Mouse (Mus musculus): ENCODE measurements around the gene Fgf11. TPM values are rescaled to one million over a fixed set of nuclear protein-coding genes. Genes with fewer than 3 reads are reported as not detected.

Gene Fgf11
- polyA plus RNA-seq, 1 experiment from 2014 or later = 9.1 TPM

- Histone ChIP-seq H3K36me3 (ENCODE audit: control insufficient read depth, insufficient read depth, low read length) (no peaks in the 10 kb centered on the region), H3K4me1 (ENCODE audit: control insufficient read depth, insufficient read depth, low read length) (peaks cover 13% of the 10 kb centered on the region), H3K27me3 (ENCODE audit: control insufficient read depth, insufficient read depth, low read length) (no peaks in the 10 kb centered on the region), H3K9ac (replicated peaks; ENCODE audit: low read depth, low read length) (peak overlapping the region; percentile 98), H3K27ac (ENCODE audit: low read depth, low read length) (peak overlapping the region; percentile 89), H3K9me3 (ENCODE audit: control insufficient read depth, low read length) (no peaks in the 10 kb centered on the region), H3K4me2 (ENCODE audit: low read depth, low read length) (peak overlapping the region; percentile 58), H3K4me3 (ENCODE audit: low read depth, low read length) (peak overlapping the region; percentile 86)
- peak; percentile 81 for ATAC-seq (ENCODE audit: low read depth)
- under 1% methylated on average over 26 of the region's 37 CpGs for WGBS
Observed at GRCm38 (mm10) chr11:69766126-69766609, 35.5 kb downstream of the Fgf11 start.

DNA sequence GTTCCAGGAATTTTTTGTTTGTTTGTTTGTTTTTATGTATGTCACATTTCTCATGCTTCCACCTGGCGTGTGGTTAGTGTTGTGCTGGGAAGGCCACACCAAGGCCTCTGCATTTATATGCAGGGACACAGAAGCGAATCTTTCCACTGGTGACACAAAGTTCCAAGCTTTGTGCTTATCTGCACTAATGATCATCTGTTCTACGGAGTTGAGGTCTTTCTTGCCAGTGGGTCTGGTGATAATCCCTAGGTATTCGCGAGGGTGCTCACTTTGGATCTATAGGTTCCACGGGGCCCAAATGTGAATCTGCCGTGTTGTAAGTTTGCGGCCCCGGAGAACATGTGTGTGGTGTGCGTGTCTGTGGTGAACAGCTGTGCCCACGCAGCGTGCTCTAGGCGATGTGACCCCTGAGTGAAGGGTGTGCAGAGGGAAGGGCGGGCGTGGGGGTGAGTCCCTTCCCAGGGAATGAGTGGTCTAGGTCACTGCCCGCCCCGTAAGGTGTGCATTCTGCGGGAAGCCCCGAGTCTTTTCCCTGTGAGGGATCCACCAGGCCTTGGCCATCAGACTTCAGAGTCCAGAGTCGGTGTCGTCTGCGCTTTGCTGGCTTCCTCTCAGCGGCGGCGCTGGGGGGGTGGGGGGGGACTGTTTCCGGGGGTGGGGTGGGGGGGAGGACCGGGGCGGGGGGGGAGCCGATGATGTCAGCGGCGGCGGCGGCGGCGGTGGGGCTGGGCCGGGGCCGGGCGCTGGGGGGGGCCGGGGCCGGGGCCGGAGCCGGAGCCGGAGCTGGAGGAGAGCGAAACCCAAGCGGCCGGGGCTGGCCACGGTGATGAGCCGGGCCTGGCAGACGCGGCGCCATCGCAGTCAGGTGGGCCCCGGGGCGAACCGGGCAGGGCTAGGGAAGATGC is 36.2 kb downstream of the Fgf11 start, which contains the start of gene Zbtb4:
Gene Zbtb4 (plus strand): TSS at position 692 of the 905 bp plus-strand sequence.
- no peaks in the 10 kb centered on the region for H3K27me3 ChIP-seq (ENCODE audit: control insufficient read depth, insufficient read depth, low read length)
- H3K4me1 ChIP-seq (ENCODE audit: control insufficient read depth, insufficient read depth, low read length) = peaks cover 18% of the 10 kb centered on the region
- peak within 1 kb of the TSS; percentile 89 for H3K27ac ChIP-seq (ENCODE audit: low read depth, low read length)
- peak within 1 kb of the TSS; percentile 98 for H3K9ac ChIP-seq (replicated peaks; ENCODE audit: low read depth, low read length)
- H3K4me3 ChIP-seq (ENCODE audit: low read depth, low read length) = peak within 1 kb of the TSS; percentile 86
- peak; percentile 64 for ATAC-seq (ENCODE audit: low read depth)
- WGBS = 15% methylated on average over 49 of the region's 55 CpGs
- peak within 1 kb of the TSS; percentile 58 for H3K4me2 ChIP-seq (ENCODE audit: low read depth, low read length)
- H3K36me3 ChIP-seq (ENCODE audit: control insufficient read depth, insufficient read depth, low read length) = no peaks in the 10 kb centered on the region
- no peaks in the 10 kb centered on the region for H3K9me3 ChIP-seq (ENCODE audit: control insufficient read depth, low read length)

DNA sequence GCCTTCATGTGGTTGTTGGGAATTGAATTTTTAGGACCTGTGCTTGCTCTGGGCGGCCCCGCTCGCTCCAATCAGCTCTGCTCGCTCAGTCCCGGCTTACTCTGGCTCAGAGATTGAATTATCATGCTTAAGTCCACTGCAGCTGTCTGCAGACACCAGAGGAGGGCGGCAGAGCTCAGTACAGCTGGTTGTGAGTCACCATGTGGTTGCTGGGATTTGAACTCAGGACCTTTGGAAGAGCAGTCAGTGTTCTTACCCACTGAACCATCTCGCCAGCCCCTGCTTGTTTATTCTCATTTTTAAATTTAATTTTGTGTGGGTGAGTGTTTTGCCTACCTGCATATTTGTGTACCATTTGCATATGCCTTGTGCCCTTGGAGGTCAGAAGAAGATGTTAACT is 38.1 kb downstream of the Fgf11 start:
- Histone ChIP-seq H3K27me3 (ENCODE audit: control insufficient read depth, insufficient read depth, low read length) (no peaks in the 10 kb centered on the region), H3K4me3 (ENCODE audit: low read depth, low read length) (no peak overlapping the region), H3K9ac (replicated peaks; ENCODE audit: low read depth, low read length) (no peak overlapping the region), H3K4me2 (ENCODE audit: low read depth, low read length) (no peak overlapping the region), H3K4me1 (ENCODE audit: control insufficient read depth, insufficient read depth, low read length) (peaks cover 26% of the 10 kb centered on the region), H3K27ac (ENCODE audit: low read depth, low read length) (no peak overlapping the region), H3K9me3 (ENCODE audit: control insufficient read depth, low read length) (no peaks in the 10 kb centered on the region), H3K36me3 (ENCODE audit: control insufficient read depth, insufficient read depth, low read length) (no peaks in the 10 kb centered on the region)
- WGBS = 71% methylated on average over 7 of the region's 7 CpGs
- no peak for ATAC-seq (ENCODE audit: low read depth)

DNA sequence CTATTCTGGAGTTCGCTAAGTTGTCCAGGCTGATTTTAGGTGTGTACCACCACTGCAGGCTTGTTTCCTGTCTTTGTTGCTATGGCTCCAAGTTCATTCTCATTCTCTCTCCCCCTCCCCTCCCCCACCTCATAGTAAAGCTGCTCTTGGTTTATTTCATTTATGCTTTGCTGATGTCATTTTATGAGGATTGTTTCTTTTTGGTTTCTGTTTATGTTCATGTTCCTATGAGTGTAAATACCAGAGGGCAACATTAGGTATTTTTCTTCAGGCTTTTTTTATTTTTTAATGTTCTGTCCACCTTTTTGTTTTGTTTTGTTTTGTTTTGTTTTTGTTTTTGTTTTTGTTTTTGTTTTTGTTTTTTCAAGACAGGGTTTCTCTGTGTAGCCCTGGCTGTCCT is 39.8 kb downstream of the Fgf11 start, which contains the start of gene Slc35g3:
Gene Slc35g3 (minus strand): TSS at position 101 of the 400 bp plus-strand sequence.
- H3K4me1 ChIP-seq (ENCODE audit: control insufficient read depth, insufficient read depth, low read length) = peaks cover 27% of the 10 kb centered on the region
- no peak within 1 kb of the TSS for H3K4me3 ChIP-seq (ENCODE audit: low read depth, low read length)
- no peaks in the 10 kb centered on the region for H3K36me3 ChIP-seq (ENCODE audit: control insufficient read depth, insufficient read depth, low read length)
- H3K4me2 ChIP-seq (ENCODE audit: low read depth, low read length) = no peak within 1 kb of the TSS
- 88% methylated on average over 1 of the region's 1 CpGs for WGBS
- no peak for ATAC-seq (ENCODE audit: low read depth)
- no peaks in the 10 kb centered on the region for H3K27me3 ChIP-seq (ENCODE audit: control insufficient read depth, insufficient read depth, low read length)
- no peaks in the 10 kb centered on the region for H3K9me3 ChIP-seq (ENCODE audit: control insufficient read depth, low read length)
- 0 out of 2 replicates have a peak within 1 kb of the TSS, but pooled peaks have one; percentile 21 for H3K9ac ChIP-seq (replicated peaks; ENCODE audit: low read depth, low read length)
- peak within 1 kb of the TSS; percentile 94 for H3K27ac ChIP-seq (ENCODE audit: low read depth, low read length)

- ATAC-seq (ENCODE audit: low read depth) = no peak
- H3K9ac ChIP-seq (replicated peaks; ENCODE audit: low read depth, low read length) = 0 out of 2 replicates have a peak overlapping the region, but pooled peaks have one; percentile 21
- H3K36me3 ChIP-seq (ENCODE audit: control insufficient read depth, insufficient read depth, low read length) = no peaks in the 10 kb centered on the region
- no peak overlapping the region for H3K4me2 ChIP-seq (ENCODE audit: low read depth, low read length)
- H3K4me1 ChIP-seq (ENCODE audit: control insufficient read depth, insufficient read depth, low read length) = peaks cover 36% of the 10 kb centered on the region
- 91% methylated on average over 7 of the region's 7 CpGs for WGBS
- H3K9me3 ChIP-seq (ENCODE audit: control insufficient read depth, low read length) = no peaks in the 10 kb centered on the region
- peak overlapping the region; percentile 94 for H3K27ac ChIP-seq (ENCODE audit: low read depth, low read length)
- H3K4me3 ChIP-seq (ENCODE audit: low read depth, low read length) = no peak overlapping the region
- no peaks in the 10 kb centered on the region for H3K27me3 ChIP-seq (ENCODE audit: control insufficient read depth, insufficient read depth, low read length)
Observed at GRCm38 (mm10) chr11:69760901-69761200, 40.8 kb downstream of the Fgf11 start.

DNA sequence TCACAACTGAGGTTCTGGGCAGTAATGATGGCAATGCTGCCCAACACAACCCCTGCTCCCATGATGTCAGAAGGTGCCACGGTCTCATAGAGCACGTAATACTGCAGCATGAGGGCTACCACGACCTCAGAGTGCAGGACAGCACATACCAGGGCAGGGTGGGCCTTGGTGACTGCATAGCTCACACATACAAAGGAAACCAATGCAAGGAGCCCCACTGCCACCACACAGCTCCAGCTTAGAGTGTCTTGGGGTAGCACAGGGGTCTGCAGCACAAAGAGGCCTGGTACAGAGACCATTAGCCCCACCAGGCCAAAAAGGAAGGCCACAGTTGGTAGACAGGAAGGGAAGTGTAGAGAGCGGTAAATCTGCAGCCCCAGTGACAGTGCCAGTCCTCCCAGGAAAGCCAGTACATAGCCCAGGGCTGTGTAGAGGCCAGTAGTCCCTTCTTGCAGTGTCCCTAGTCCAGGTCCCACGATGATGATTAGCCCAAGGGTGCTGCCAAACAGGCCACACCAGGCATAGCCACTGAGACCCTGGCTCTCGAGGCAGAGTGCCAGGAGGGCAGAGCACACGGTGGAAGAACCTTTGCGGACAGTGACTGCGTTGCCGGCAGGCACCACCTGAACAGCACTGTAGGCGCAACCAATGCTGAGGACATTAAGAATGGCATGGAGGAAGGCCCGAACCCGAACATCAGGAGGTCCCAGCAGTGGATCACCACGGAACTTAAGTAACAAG is 41.3 kb downstream of the Fgf11 start:
- H3K4me1 ChIP-seq (ENCODE audit: control insufficient read depth, insufficient read depth, low read length) = peaks cover 39% of the 10 kb centered on the region
- no peaks in the 10 kb centered on the region for H3K27me3 ChIP-seq (ENCODE audit: control insufficient read depth, insufficient read depth, low read length)
- peak overlapping the region; percentile 79 for H3K4me2 ChIP-seq (ENCODE audit: low read depth, low read length)
- H3K9ac ChIP-seq (replicated peaks; ENCODE audit: low read depth, low read length) = peak overlapping the region; percentile 21; the same call in 1 of the 2 replicates
- 78% methylated on average over 14 of the region's 14 CpGs for WGBS
- H3K9me3 ChIP-seq (ENCODE audit: control insufficient read depth, low read length) = no peaks in the 10 kb centered on the region
- H3K36me3 ChIP-seq (ENCODE audit: control insufficient read depth, insufficient read depth, low read length) = no peaks in the 10 kb centered on the region
- no peak overlapping the region for H3K4me3 ChIP-seq (ENCODE audit: low read depth, low read length)
- peak overlapping the region; percentile 94 for H3K27ac ChIP-seq (ENCODE audit: low read depth, low read length)
- no peak for ATAC-seq (ENCODE audit: low read depth)

GRCm38 (mm10) chr11:69758971-69759721 is 42.5 kb downstream of the Fgf11 start:
- Histone ChIP-seq H3K9me3 (ENCODE audit: control insufficient read depth, low read length) (no peaks in the 10 kb centered on the region), H3K4me2 (ENCODE audit: low read depth, low read length) (peak overlapping the region; percentile 79), H3K27me3 (ENCODE audit: control insufficient read depth, insufficient read depth, low read length) (no peaks in the 10 kb centered on the region), H3K4me3 (ENCODE audit: low read depth, low read length) (peak overlapping the region; percentile 50), H3K9ac (replicated peaks; ENCODE audit: low read depth, low read length) (peak overlapping the region; percentile 67), H3K27ac (ENCODE audit: low read depth, low read length) (peak overlapping the region; percentile 94), H3K4me1 (ENCODE audit: control insufficient read depth, insufficient read depth, low read length) (peaks cover 42% of the 10 kb centered on the region), H3K36me3 (ENCODE audit: control insufficient read depth, insufficient read depth, low read length) (no peaks in the 10 kb centered on the region)
- under 1% methylated on average over 37 of the region's 37 CpGs for WGBS
- peak; percentile 90 for ATAC-seq (ENCODE audit: low read depth)

GRCm38 (mm10) chr11:69758478-69758970 is 43.1 kb downstream of the Fgf11 start, which contains the start of gene Polr2a:
TSS of gene Polr2a (minus strand) at chr11:69758637.
- Histone ChIP-seq H3K27me3 (ENCODE audit: control insufficient read depth, insufficient read depth, low read length) (no peaks in the 10 kb centered on the region), H3K4me1 (ENCODE audit: control insufficient read depth, insufficient read depth, low read length) (peaks cover 44% of the 10 kb centered on the region), H3K27ac (ENCODE audit: low read depth, low read length) (peak within 1 kb of the TSS; percentile 94), H3K4me2 (ENCODE audit: low read depth, low read length) (peak within 1 kb of the TSS; percentile 79), H3K9ac (replicated peaks; ENCODE audit: low read depth, low read length) (peak within 1 kb of the TSS; percentile 90), H3K36me3 (ENCODE audit: control insufficient read depth, insufficient read depth, low read length) (no peaks in the 10 kb centered on the region), H3K9me3 (ENCODE audit: control insufficient read depth, low read length) (no peaks in the 10 kb centered on the region), H3K4me3 (ENCODE audit: low read depth, low read length) (peak within 1 kb of the TSS; percentile 50)
- under 1% methylated on average over 34 of the region's 36 CpGs for WGBS
- ATAC-seq (ENCODE audit: low read depth) = peak; percentile 96

Measured in neural tube, embryonic 14.5 days (tissue).